Mouse (Mus musculus) testis, adult 2 months (tissue): ENCODE measurements around the gene Tnrc6b. TPM values are rescaled to one million over a fixed set of nuclear protein-coding genes. Genes with fewer than 3 reads are reported as not detected.

Experiments
- H3K27ac ChIP-seq: fragments of 200-500 bp; 2 replicates; pipeline ENCODE4 v1.5.1; 2012; ENCODE audit warnings: low read depth, low read length; ENCODE audit not compliant: control insufficient read depth, insufficient read depth
- H3K27me3 ChIP-seq: fragments of 200-500 bp; 2 replicates; pipeline ENCODE4 v1.6.1; 2012; ENCODE audit warnings: mild to moderate bottlenecking, low read length, moderate library complexity; ENCODE audit not compliant: control insufficient read depth, insufficient read depth
- H3K36me3 ChIP-seq: fragments of 200-500 bp; 2 replicates; pipeline ENCODE4 v1.6.1; 2012; ENCODE audit warnings: mild to moderate bottlenecking, low read length; ENCODE audit not compliant: control insufficient read depth, insufficient read depth
- H3K4me1 ChIP-seq: fragments of 200-500 bp; 2 replicates; pipeline ENCODE4 v1.6.1; 2012; ENCODE audit warnings: low read length; ENCODE audit not compliant: control insufficient read depth, insufficient read depth
- H3K4me3 ChIP-seq: fragments of 200-500 bp; 2 replicates; pipeline ENCODE4 v1.5.1; 2012; ENCODE audit warnings: low read depth, mild to moderate bottlenecking, low read length, moderate library complexity, mixed read lengths; ENCODE audit not compliant: control insufficient read depth
- CTCF ChIP-seq: fragments of 200-500 bp; IDR thresholded peaks from 2 replicates; pipeline ENCODE4 v1.5.1; 2012; ENCODE audit warnings: low read depth, mild to moderate bottlenecking, inconsistent platforms, low read length, moderate library complexity; ENCODE audit not compliant: control insufficient read depth, insufficient read depth, insufficient replicate concordance
- POLR2A ChIP-seq: fragments of 200-500 bp; IDR thresholded peaks from 2 replicates; pipeline ENCODE4 v1.6.1; 2012; ENCODE audit warnings: low read depth, mild to moderate bottlenecking, inconsistent platforms, low read length, moderate library complexity; ENCODE audit not compliant: control insufficient read depth
- polyA plus RNA-seq: library from polyadenylated mRNA; depleted of rRNA; stranded (reverse); fragments of >200 nt; gene quantifications from 2 replicates; pipeline ENCODE4 v1.2.3, GENCODE M21; 2012

The Tnrc6b gene
- polyA plus RNA-seq, 1 experiment: 26.5 TPM

DNA sequence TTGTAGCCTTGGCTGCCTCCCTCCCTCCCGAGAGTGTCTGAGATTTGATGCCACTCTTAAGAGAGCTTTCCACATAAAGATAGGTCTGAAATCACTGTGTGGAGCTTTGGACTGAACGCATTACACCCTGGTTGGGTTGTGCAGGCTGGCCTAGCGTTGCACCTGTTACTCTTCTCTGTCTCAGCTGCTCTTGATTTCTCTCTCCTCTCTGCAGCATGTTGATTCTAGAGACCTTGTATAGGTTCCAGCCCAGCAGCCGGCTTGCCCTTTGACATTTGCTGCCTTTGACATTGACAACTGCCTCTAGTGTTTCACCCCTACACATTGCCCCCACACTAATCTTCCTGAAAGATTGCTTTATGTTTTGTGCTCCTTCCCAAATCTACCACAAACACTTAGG lies 3.2 kb downstream of the Tnrc6b start:
- TF ChIP-seq CTCF (no peak), POLR2A (no peak)
- H3K36me3 ChIP-seq: no peaks in the 10 kb centered on the region

GRCm38 (mm10) chr15:80716631-80717135 lies 5.6 kb downstream of the Tnrc6b start:
- no peak for TF ChIP-seq POLR2A
- no peak for TF ChIP-seq CTCF
- Histone ChIP-seq H3K36me3 (no peaks in the 10 kb centered on the region), H3K27me3 (no peaks in the 10 kb centered on the region), H3K4me1 (no peaks in the 10 kb centered on the region), H3K4me3 (no peak overlapping the region), H3K27ac (no peak overlapping the region)

More for the DNA sequence above, 3.2 kb downstream of the Tnrc6b start:
- Histone ChIP-seq H3K27ac (no peak overlapping the region), H3K27me3 (no peaks in the 10 kb centered on the region), H3K4me3 (no peak overlapping the region), H3K4me1 (peaks cover 2% of the 10 kb centered on the region; the same call in 1 of the 2 replicates)

- no peaks in the 10 kb centered on the region for H3K27me3 ChIP-seq
- no peaks in the 10 kb centered on the region for H3K4me1 ChIP-seq
- no peak overlapping the region for H3K27ac ChIP-seq
- H3K4me3 ChIP-seq: no peak overlapping the region
- no peaks in the 10 kb centered on the region for H3K36me3 ChIP-seq
- TF ChIP-seq POLR2A (no peak), CTCF (no peak)
Observed at GRCm38 (mm10) chr15:80717431-80717830, 6.3 kb downstream of the Tnrc6b start.

GRCm38 (mm10) chr15:80720249-80720648 lies 9.1 kb downstream of the Tnrc6b start:
- TF ChIP-seq CTCF (no peak), POLR2A (no peak)
- Histone ChIP-seq H3K4me3 (no peak overlapping the region), H3K36me3 (no peaks in the 10 kb centered on the region), H3K27ac (no peak overlapping the region), H3K4me1 (no peaks in the 10 kb centered on the region), H3K27me3 (no peaks in the 10 kb centered on the region)

GRCm38 (mm10) chr15:80721861-80722260 lies 10.7 kb downstream of the Tnrc6b start:
- TF ChIP-seq CTCF (no peak), POLR2A (no peak)
- no peak overlapping the region for H3K27ac ChIP-seq
- no peaks in the 10 kb centered on the region for H3K4me1 ChIP-seq
- H3K4me3 ChIP-seq: no peak overlapping the region
- H3K27me3 ChIP-seq: no peaks in the 10 kb centered on the region
- no peaks in the 10 kb centered on the region for H3K36me3 ChIP-seq

DNA sequence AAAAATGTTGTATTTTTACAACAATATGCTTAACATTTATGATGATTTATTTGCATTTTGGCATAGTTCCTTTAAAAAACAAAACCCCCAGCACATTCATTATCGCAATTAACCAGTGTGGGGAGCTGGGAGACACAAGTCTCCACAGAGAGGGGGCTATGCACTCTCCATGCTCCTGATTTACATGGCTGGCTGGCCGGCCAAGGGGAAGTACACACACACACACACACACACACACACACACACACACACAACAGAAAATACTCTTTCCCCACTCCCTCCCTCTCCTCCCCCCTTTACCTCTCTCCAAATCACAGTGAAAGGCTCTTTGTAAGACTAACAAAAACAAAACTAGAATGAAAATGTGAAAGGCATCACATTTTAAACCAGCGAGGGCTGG lies 11.3 kb downstream of the Tnrc6b start:
- Histone ChIP-seq H3K27me3 (no peaks in the 10 kb centered on the region), H3K36me3 (no peaks in the 10 kb centered on the region), H3K27ac (no peak overlapping the region), H3K4me1 (no peaks in the 10 kb centered on the region), H3K4me3 (no peak overlapping the region)
- no peak for TF ChIP-seq POLR2A
- no peak for TF ChIP-seq CTCF

- H3K27ac ChIP-seq: no peak overlapping the region
- no peaks in the 10 kb centered on the region for H3K27me3 ChIP-seq
- no peak overlapping the region for H3K4me3 ChIP-seq
- no peaks in the 10 kb centered on the region for H3K36me3 ChIP-seq
- no peaks in the 10 kb centered on the region for H3K4me1 ChIP-seq
- TF ChIP-seq POLR2A (no peak), CTCF (no peak)
Observed at GRCm38 (mm10) chr15:80729477-80729876, 18.4 kb downstream of the Tnrc6b start.

- Histone ChIP-seq H3K36me3 (no peaks in the 10 kb centered on the region), H3K4me1 (no peaks in the 10 kb centered on the region), H3K27ac (no peak overlapping the region), H3K4me3 (no peak overlapping the region), H3K27me3 (no peaks in the 10 kb centered on the region)
- TF ChIP-seq POLR2A (no peak), CTCF (no peak)
Observed at GRCm38 (mm10) chr15:80731043-80731442, 19.9 kb downstream of the Tnrc6b start.
